Mouse (Mus musculus): ENCODE results near the gene Gm6763.
"Not testable (repeated sequence)": the region's sequence is repeated elsewhere in the genome, so short reads cannot be mapped to it uniquely, and the experiment has no call there.

Gm6763 gene

GRCm38 (mm10) chr10:104151197-104151596, at the start of gene Gm6763:
Gm6763 (plus strand) TSS chr10:104151497.
- DNase-seq (ENCODE audit: low spot score): not testable (repeated sequence)

GRCm38 (mm10) chr10:104110044-104110443, 41.3 kb upstream of the Gm6763 start:
- DNase-seq (ENCODE audit: low spot score): no peak

- DNase-seq (ENCODE audit: low spot score): no peak
Measured at GRCm38 (mm10) chr10:104118312-104118711, 33.0 kb upstream of the Gm6763 start.

GRCm38 (mm10) chr10:104142687-104143086, 8.6 kb upstream of the Gm6763 start, which contains the start of gene Gm21293:
Gm21293 (plus strand) TSS chr10:104142987.
- DNase-seq (ENCODE audit: low spot score): not testable (repeated sequence)

GRCm38 (mm10) chr10:104159706-104160105, 8.4 kb downstream of the Gm6763 start, which contains the start of gene Gm8764:
Gm8764 (plus strand) TSS chr10:104160006.
- DNase-seq (ENCODE audit: low spot score): not testable (repeated sequence)

- DNase-seq (ENCODE audit: low spot score): not testable (repeated sequence)
Measured at GRCm38 (mm10) chr10:104168215-104168614, 16.9 kb downstream of the Gm6763 start, which contains the start of gene Gm21304. Gm21304 (plus strand) TSS chr10:104168515.

GRCm38 (mm10) chr10:104176724-104177123, 25.4 kb downstream of the Gm6763 start, which contains the start of gene Gm21312:
Gm21312 (plus strand) TSS chr10:104177024.
- not testable (repeated sequence) for DNase-seq (ENCODE audit: low spot score)

- DNase-seq (ENCODE audit: low spot score): not testable (repeated sequence)
Measured at GRCm38 (mm10) chr10:104185233-104185632, 33.9 kb downstream of the Gm6763 start, which contains the start of gene Gm20765. Gm20765 (plus strand) TSS chr10:104185533.

- DNase-seq (ENCODE audit: low spot score): not testable (repeated sequence)
Measured at GRCm38 (mm10) chr10:104193742-104194141, 42.4 kb downstream of the Gm6763 start, which contains the start of gene Gm4340. Gm4340 (plus strand) TSS chr10:104194042.

All from layer of hippocampus, adult 11-12 months (tissue).